Mouse (Mus musculus): ENCODE data around the gene Olfr15. TPM values are rescaled to one million over a fixed set of nuclear protein-coding genes. Genes with fewer than 3 reads are reported as not detected.
"Not testable (repeated sequence)": the region's sequence is repeated elsewhere in the genome, so short reads cannot be mapped to it uniquely, and the experiment has no call there.

Gene Olfr15
- polyA plus RNA-seq, 1 experiment from 2014 or later = not detected

DNA sequence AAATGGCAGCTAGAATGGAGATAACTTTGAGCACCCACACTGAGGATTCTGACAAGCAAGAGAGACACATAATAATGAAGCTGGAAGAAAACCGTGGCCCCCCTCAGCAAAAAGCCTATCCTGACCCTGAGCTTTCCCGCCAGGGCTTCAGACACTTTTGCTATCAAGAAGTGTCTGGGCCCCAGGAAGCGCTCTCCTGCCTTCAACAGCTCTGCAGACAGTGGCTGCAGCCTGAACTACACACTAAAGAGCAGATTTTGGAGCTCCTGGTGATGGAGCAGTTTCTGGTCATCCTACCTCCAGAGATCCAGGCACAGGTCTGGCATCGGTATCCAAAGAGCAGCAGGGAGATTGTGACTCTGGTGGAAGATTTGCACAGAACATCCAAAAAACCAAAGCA lies 17.2 kb downstream of the Olfr15 start:
- H3K4me2 ChIP-seq (ENCODE audit: low read length) = peak overlapping the region; percentile 74
- no peaks in the 10 kb centered on the region for H3K9me3 ChIP-seq (replicated peaks; ENCODE audit: low read length)
- peak; percentile 12 for DNase-seq (ENCODE audit: low spot score)
- H3K27ac ChIP-seq = no peak overlapping the region
- H3K4me1 ChIP-seq (replicated peaks; ENCODE audit: insufficient read depth, low read length) = no peaks in the 10 kb centered on the region
- WGBS = 69% methylated on average over 4 of the region's 4 CpGs
- H3K9ac ChIP-seq (ENCODE audit: low read depth, low read length) = no peak overlapping the region
- no peaks in the 10 kb centered on the region for H3K36me3 ChIP-seq (ENCODE audit: insufficient read depth, low read length)
- H3K4me3 ChIP-seq (replicated peaks; ENCODE audit: low read depth, low read length) = peak overlapping the region; percentile 68
- H3K27me3 ChIP-seq (ENCODE audit: insufficient read depth, low read length) = no peaks in the 10 kb centered on the region
- no peak for ATAC-seq (replicated peaks; ENCODE audit: low FRiP score, low read depth)
- no peak for TF ChIP-seq CTCF (IDR thresholded peaks at IDR 0.05; ENCODE audit: low read depth)

DNA sequence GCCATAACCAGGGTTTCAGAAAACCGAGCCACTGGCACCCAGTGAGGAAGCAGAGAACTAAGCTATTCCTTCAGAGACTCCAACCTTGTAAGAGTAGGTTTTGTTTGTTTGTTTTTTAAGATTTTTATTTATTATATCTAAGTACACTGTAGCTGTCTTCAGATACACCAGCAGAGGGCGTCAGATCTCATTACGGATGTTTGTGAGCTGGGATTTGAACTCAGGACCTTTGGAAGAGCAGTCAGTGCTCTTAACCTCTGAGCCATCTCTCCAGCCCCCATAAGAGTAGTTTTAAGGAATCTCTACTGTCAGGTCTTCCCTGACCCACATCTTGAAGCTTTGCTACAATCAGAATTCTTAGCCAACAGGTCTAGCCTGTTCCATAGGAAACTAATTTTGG lies 17.7 kb downstream of the Olfr15 start:
- Histone ChIP-seq H3K27ac (no peak overlapping the region), H3K9me3 (replicated peaks; ENCODE audit: low read length) (no peaks in the 10 kb centered on the region), H3K4me1 (replicated peaks; ENCODE audit: insufficient read depth, low read length) (no peaks in the 10 kb centered on the region), H3K36me3 (ENCODE audit: insufficient read depth, low read length) (no peaks in the 10 kb centered on the region), H3K9ac (ENCODE audit: low read depth, low read length) (no peak overlapping the region), H3K4me2 (ENCODE audit: low read length) (no peak overlapping the region), H3K27me3 (ENCODE audit: insufficient read depth, low read length) (no peaks in the 10 kb centered on the region), H3K4me3 (replicated peaks; ENCODE audit: low read depth, low read length) (no peak overlapping the region)
- DNase-seq (ENCODE audit: low spot score) = no peak
- ATAC-seq (replicated peaks; ENCODE audit: low FRiP score, low read depth) = no peak
- WGBS = 81% methylated on average over 3 of the region's 3 CpGs
- TF ChIP-seq CTCF (IDR thresholded peaks at IDR 0.05; ENCODE audit: low read depth) = no peak

DNA sequence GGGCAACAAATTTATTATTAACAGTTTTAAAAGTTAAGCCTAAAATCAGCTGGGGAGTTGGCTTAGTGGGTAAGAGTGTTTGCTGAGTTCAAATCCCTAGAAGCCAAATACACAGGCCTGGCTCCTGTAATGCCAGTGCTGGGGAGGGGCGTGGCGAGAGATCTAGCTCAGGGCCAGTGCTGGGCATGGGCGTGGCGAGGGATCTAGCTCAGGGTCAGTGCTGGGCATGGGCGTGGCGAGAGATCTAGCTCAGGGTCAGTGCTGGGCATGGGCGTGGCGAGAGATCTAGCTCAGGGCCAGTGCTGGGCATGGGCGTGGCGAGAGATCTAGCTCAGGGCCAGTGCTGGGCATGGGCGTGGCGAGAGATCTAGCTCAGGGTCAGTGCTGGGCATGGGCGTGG lies 20.6 kb downstream of the Olfr15 start:
- not testable (repeated sequence) for H3K4me2 ChIP-seq (ENCODE audit: low read length); H3K27ac ChIP-seq; DNase-seq (ENCODE audit: low spot score); H3K9ac ChIP-seq (ENCODE audit: low read depth, low read length); H3K9me3 ChIP-seq (replicated peaks; ENCODE audit: low read length); H3K4me1 ChIP-seq (replicated peaks; ENCODE audit: insufficient read depth, low read length); ATAC-seq (replicated peaks; ENCODE audit: low FRiP score, low read depth); H3K36me3 ChIP-seq (ENCODE audit: insufficient read depth, low read length); H3K27me3 ChIP-seq (ENCODE audit: insufficient read depth, low read length); H3K4me3 ChIP-seq (replicated peaks; ENCODE audit: low read depth, low read length)
- WGBS = 86% methylated on average over 9 of the region's 13 CpGs

DNA sequence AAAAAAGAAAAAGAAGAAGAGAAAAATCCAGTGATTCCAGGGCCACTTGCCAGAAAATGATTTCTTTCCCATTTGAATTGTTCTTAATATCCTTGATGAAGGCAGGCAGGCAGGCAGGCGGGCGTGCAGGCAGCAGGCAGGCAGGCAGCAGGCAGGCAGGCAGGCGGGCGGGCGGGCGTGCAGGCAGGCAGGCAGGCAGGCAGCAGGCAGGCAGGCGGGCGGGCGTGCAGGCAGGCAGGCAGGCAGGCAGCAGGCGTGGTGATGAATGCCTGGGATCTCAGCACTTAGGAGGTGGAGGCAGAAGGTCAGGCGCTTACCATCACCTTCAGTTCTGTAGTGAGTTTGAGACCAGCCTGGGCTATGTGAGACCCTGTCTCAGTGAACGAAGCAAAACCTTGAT lies 21.9 kb downstream of the Olfr15 start:
- Histone ChIP-seq H3K9ac (ENCODE audit: low read depth, low read length) (no peak overlapping the region), H3K4me3 (replicated peaks; ENCODE audit: low read depth, low read length) (no peak overlapping the region), H3K9me3 (replicated peaks; ENCODE audit: low read length) (no peaks in the 10 kb centered on the region), H3K27ac (no peak overlapping the region), H3K4me1 (replicated peaks; ENCODE audit: insufficient read depth, low read length) (no peaks in the 10 kb centered on the region), H3K4me2 (ENCODE audit: low read length) (no peak overlapping the region), H3K36me3 (ENCODE audit: insufficient read depth, low read length) (no peaks in the 10 kb centered on the region), H3K27me3 (ENCODE audit: insufficient read depth, low read length) (no peaks in the 10 kb centered on the region)
- ATAC-seq (replicated peaks; ENCODE audit: low FRiP score, low read depth) (no peak), DNase-seq (ENCODE audit: low spot score) (no peak)
- TF ChIP-seq CTCF (IDR thresholded peaks at IDR 0.05; ENCODE audit: low read depth) = no peak
- WGBS = 37% methylated on average over 12 of the region's 12 CpGs

GRCm38 (mm10) chr16:3854437-3855182 lies 23.9 kb downstream of the Olfr15 start:
- Histone ChIP-seq H3K27ac (0 out of 2 replicates have a peak overlapping the region, but pooled peaks have one; percentile 5), H3K4me2 (ENCODE audit: low read length) (no peak overlapping the region), H3K4me3 (replicated peaks; ENCODE audit: low read depth, low read length) (no peak overlapping the region), H3K4me1 (replicated peaks; ENCODE audit: insufficient read depth, low read length) (no peaks in the 10 kb centered on the region), H3K27me3 (ENCODE audit: insufficient read depth, low read length) (no peaks in the 10 kb centered on the region), H3K36me3 (ENCODE audit: insufficient read depth, low read length) (no peaks in the 10 kb centered on the region), H3K9me3 (replicated peaks; ENCODE audit: low read length) (no peaks in the 10 kb centered on the region), H3K9ac (ENCODE audit: low read depth, low read length) (no peak overlapping the region)
- peak; percentile 58 for DNase-seq (ENCODE audit: low spot score)
- peak; percentile 54; the same call in 1 of the 2 replicates for ATAC-seq (replicated peaks; ENCODE audit: low FRiP score, low read depth)
- WGBS = 50% methylated on average over 11 of the region's 11 CpGs
- TF ChIP-seq CTCF (IDR thresholded peaks at IDR 0.05; ENCODE audit: low read depth) = no peak

GRCm38 (mm10) chr16:3855776-3856175 lies 25.1 kb downstream of the Olfr15 start:
- no peak overlapping the region for H3K4me3 ChIP-seq (replicated peaks; ENCODE audit: low read depth, low read length)

More at GRCm38 (mm10) chr16:3855776-3856175, 25.1 kb downstream of the Olfr15 start:
- DNase-seq (ENCODE audit: low spot score) (no peak), ATAC-seq (replicated peaks; ENCODE audit: low FRiP score, low read depth) (no peak)
- H3K9ac ChIP-seq (ENCODE audit: low read depth, low read length) = no peak overlapping the region
- no peaks in the 10 kb centered on the region for H3K9me3 ChIP-seq (replicated peaks; ENCODE audit: low read length)
- 0 out of 2 replicates have a peak, but pooled peaks cover 3% of the 10 kb centered on the region for H3K36me3 ChIP-seq (ENCODE audit: insufficient read depth, low read length)
- no peak overlapping the region for H3K27ac ChIP-seq
- H3K27me3 ChIP-seq (ENCODE audit: insufficient read depth, low read length) = no peaks in the 10 kb centered on the region
- no peak overlapping the region for H3K4me2 ChIP-seq (ENCODE audit: low read length)
- no peak for TF ChIP-seq CTCF (IDR thresholded peaks at IDR 0.05; ENCODE audit: low read depth)
- 88% methylated on average over 1 of the region's 1 CpGs for WGBS
- H3K4me1 ChIP-seq (replicated peaks; ENCODE audit: insufficient read depth, low read length) = no peaks in the 10 kb centered on the region
